Mouse (Mus musculus) embryonic facial prominence, embryonic 14.5 days (tissue): ENCODE measurements at regions not wholly inside any gene's neighbourhood (a gene's known extent, or its start where the extent isn't known, plus 50 kb on each side); places are given as distances from the start of the nearest gene placed in this dataset.

Experiments used
- ATAC-seq: fragments of 200-750 bp; cut with Nextera tagmentation; 2 replicates; pipeline ENCODE4 v1.8.0; 2017; ENCODE audit warnings: low read depth, moderate number of reproducible peaks, moderate TSS enrichment
- DNase-seq: peaks from one replicate; pipeline ENCODE4 v3.0.0-alpha.2; 2015; ENCODE audit warnings: low spot score
- H3K27ac ChIP-seq: fragments of 300-500 bp; sonication (generic); replicated peaks from 2 replicates; pipeline ENCODE4 v1.5.1; 2014; ENCODE audit warnings: low read depth, mild to moderate bottlenecking, low read length, moderate library complexity
- H3K27me3 ChIP-seq: fragments of 300-500 bp; sonication (generic); replicated peaks from 2 replicates; pipeline ENCODE4 v1.6.1; 2014; ENCODE audit warnings: low read length; ENCODE audit not compliant: control insufficient read depth, insufficient read depth
- H3K36me3 ChIP-seq: fragments of 300-500 bp; sonication (generic); 2 replicates; pipeline ENCODE4 v1.6.1; 2014; ENCODE audit warnings: low read length, mixed read lengths; ENCODE audit not compliant: control insufficient read depth, insufficient read depth
- H3K4me1 ChIP-seq: fragments of 300-500 bp; sonication (generic); 2 replicates; pipeline ENCODE4 v1.6.1; 2014; ENCODE audit warnings: antibody characterized with exemption, low read length; ENCODE audit not compliant: control insufficient read depth, insufficient read depth
- H3K4me2 ChIP-seq: fragments of 300-500 bp; sonication (generic); 2 replicates; pipeline ENCODE4 v1.6.1; 2014; ENCODE audit warnings: low read depth, mild to moderate bottlenecking, low read length, moderate library complexity, mixed read lengths
- H3K4me3 ChIP-seq: fragments of 300-500 bp; sonication (generic); 2 replicates; pipeline ENCODE4 v1.5.1; 2014; ENCODE audit warnings: low read depth, mild to moderate bottlenecking, low read length
- H3K9ac ChIP-seq: fragments of 300-500 bp; sonication (generic); 2 replicates; pipeline ENCODE4 v1.6.1; 2014; ENCODE audit warnings: low read depth, mild to moderate bottlenecking, low read length, moderate library complexity, mixed read lengths
- H3K9me3 ChIP-seq: fragments of 300-500 bp; sonication (generic); 2 replicates; pipeline ENCODE4 v1.6.1; 2016; ENCODE audit warnings: low read length; ENCODE audit not compliant: control insufficient read depth
- WGBS: fragments of 180-500 bp; shearing (Covaris S2); extraction: QIAGEN DNeasy Blood & Tissue Kit; methylation state at CpG from one replicate; pipeline ENCODE4 v1.1.7; 2014; 5-methylcytosine and 5-hydroxymethylcytosine counted together

GRCm38 (mm10) chr9:116388025-116388424, 212.9 kb upstream of the Tgfbr2 start:
- ATAC-seq: no peak
- Histone ChIP-seq H3K4me2 (no peak overlapping the region), H3K9me3 (no peaks in the 10 kb centered on the region), H3K27ac (no peak overlapping the region), H3K36me3 (no peaks in the 10 kb centered on the region), H3K9ac (no peak overlapping the region), H3K4me3 (no peak overlapping the region), H3K4me1 (peaks cover 22% of the 10 kb centered on the region), H3K27me3 (no peaks in the 10 kb centered on the region)
- no peak for DNase-seq
- 97% methylated on average over 9 of the region's 9 CpGs for WGBS

- Histone ChIP-seq H3K36me3 (no peaks in the 10 kb centered on the region), H3K4me2 (peak overlapping the region; percentile 58), H3K4me3 (peak overlapping the region; percentile 21), H3K27ac (peak overlapping the region; percentile 95), H3K4me1 (peaks cover 26% of the 10 kb centered on the region), H3K27me3 (no peaks in the 10 kb centered on the region), H3K9ac (peak overlapping the region; percentile 58), H3K9me3 (no peaks in the 10 kb centered on the region)
- ATAC-seq (peak; percentile 81), DNase-seq (peak; percentile 91)
- 29% methylated on average over 21 of the region's 21 CpGs for WGBS
Observed at GRCm38 (mm10) chr9:116384176-116385076, 209.3 kb upstream of the Tgfbr2 start.

DNA sequence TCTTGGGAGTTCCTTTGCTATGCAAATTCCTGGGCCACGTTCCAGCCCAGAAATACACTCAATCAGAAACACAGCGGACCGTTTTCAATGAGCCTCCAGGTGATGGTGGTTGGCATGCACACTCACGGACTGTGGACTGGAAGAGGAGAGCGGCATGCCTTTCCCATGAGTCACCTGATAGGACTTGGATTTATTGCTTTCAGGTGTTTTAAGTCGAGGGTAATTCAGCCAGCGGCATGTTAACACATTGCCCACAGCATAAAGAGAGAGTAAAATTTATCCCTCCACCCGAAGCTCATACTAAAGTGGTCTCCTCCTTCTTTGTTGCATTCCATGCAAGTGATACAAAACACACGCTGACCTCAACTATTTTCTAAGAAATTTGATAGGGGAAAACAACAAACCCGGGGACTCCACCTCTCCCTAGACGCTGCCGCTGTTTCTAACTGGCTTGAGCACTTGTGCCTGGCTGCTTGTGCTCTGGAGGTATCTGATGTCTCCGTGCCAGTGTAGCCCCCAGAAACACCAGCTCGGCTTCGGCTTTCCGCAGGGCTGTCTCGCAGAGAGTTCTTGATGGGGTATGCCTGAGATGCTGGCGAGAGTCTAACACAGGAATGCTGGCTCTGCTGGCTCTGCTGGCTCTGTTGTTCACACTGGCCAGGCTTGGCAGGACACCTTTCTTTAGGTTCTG, 208.4 kb upstream of the Tgfbr2 start:
- DNase-seq: peak; percentile 90
- Histone ChIP-seq H3K4me3 (peak overlapping the region; percentile 21), H3K4me1 (peaks cover 23% of the 10 kb centered on the region), H3K27me3 (no peaks in the 10 kb centered on the region), H3K36me3 (no peaks in the 10 kb centered on the region), H3K27ac (peak overlapping the region; percentile 95), H3K4me2 (peak overlapping the region; percentile 58), H3K9ac (peak overlapping the region; percentile 58), H3K9me3 (no peaks in the 10 kb centered on the region)
- 6% methylated on average over 18 of the region's 18 CpGs for WGBS
- ATAC-seq: peak; percentile 85

DNA sequence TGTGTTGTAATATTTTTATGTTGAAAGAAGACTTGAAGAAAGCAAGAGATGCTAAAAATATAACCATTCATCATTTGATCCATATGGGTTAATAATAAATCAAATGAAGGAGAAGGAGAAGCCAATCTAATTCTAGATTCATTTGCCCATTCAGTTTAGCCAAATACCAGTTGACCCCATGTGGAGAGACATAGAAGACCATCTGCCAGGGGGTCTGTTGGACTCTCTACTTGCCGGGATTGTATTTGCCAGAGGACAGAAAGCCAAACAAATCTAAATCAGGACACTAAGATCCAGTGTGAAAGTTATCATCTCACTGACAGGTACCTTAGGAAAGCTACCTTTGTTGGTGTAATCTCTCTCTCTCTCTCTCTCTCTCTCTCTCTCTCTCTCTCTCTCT, 202.5 kb upstream of the Tgfbr2 start:
- WGBS: 70% methylated on average over 1 of the region's 1 CpGs
- peaks cover 12% of the 10 kb centered on the region; the same call in 1 of the 2 replicates for H3K4me1 ChIP-seq
- H3K36me3 ChIP-seq: no peaks in the 10 kb centered on the region
- no peak for ATAC-seq
- H3K9me3 ChIP-seq: no peaks in the 10 kb centered on the region
- no peak overlapping the region for H3K27ac ChIP-seq
- H3K4me2 ChIP-seq: no peak overlapping the region
- no peaks in the 10 kb centered on the region for H3K27me3 ChIP-seq
- no peak overlapping the region for H3K9ac ChIP-seq
- DNase-seq: no peak
- no peak overlapping the region for H3K4me3 ChIP-seq

GRCm38 (mm10) chr9:116375658-116376357, 200.6 kb upstream of the Tgfbr2 start:
- Histone ChIP-seq H3K27ac (peak overlapping the region; percentile 52; the same call in 1 of the 2 replicates), H3K4me2 (no peak overlapping the region)

GRCm38 (mm10) chr9:116374343-116374742, 199.2 kb upstream of the Tgfbr2 start:
- H3K4me3 ChIP-seq: no peak overlapping the region
- DNase-seq (no peak), ATAC-seq (no peak)
- H3K9me3 ChIP-seq: no peaks in the 10 kb centered on the region
- no peak overlapping the region for H3K9ac ChIP-seq
- no peak overlapping the region for H3K4me2 ChIP-seq
- 87% methylated on average over 4 of the region's 4 CpGs for WGBS
- no peaks in the 10 kb centered on the region for H3K27me3 ChIP-seq
- peaks cover 12% of the 10 kb centered on the region for H3K4me1 ChIP-seq
- no peak overlapping the region for H3K27ac ChIP-seq
- H3K36me3 ChIP-seq: no peaks in the 10 kb centered on the region

More at GRCm38 (mm10) chr9:116375658-116376357, 200.6 kb upstream of the Tgfbr2 start:
- H3K36me3 ChIP-seq: no peaks in the 10 kb centered on the region
- 51% methylated on average over 12 of the region's 12 CpGs for WGBS
- DNase-seq: peak; percentile 92
- H3K9ac ChIP-seq: no peak overlapping the region
- H3K4me3 ChIP-seq: no peak overlapping the region
- no peaks in the 10 kb centered on the region for H3K9me3 ChIP-seq
- ATAC-seq: peak; percentile 74; the same call in 1 of the 2 replicates
- peaks cover 11% of the 10 kb centered on the region; the same call in 1 of the 2 replicates for H3K4me1 ChIP-seq
- no peaks in the 10 kb centered on the region for H3K27me3 ChIP-seq

GRCm38 (mm10) chr9:116373396-116373795, 198.2 kb upstream of the Tgfbr2 start:
- no peak for ATAC-seq
- Histone ChIP-seq H3K4me2 (no peak overlapping the region), H3K4me1 (peaks cover 20% of the 10 kb centered on the region), H3K27ac (no peak overlapping the region), H3K4me3 (no peak overlapping the region), H3K9me3 (no peaks in the 10 kb centered on the region), H3K9ac (no peak overlapping the region), H3K36me3 (no peaks in the 10 kb centered on the region), H3K27me3 (no peaks in the 10 kb centered on the region)
- WGBS: 64% methylated on average over 3 of the region's 3 CpGs
- DNase-seq: no peak

DNA sequence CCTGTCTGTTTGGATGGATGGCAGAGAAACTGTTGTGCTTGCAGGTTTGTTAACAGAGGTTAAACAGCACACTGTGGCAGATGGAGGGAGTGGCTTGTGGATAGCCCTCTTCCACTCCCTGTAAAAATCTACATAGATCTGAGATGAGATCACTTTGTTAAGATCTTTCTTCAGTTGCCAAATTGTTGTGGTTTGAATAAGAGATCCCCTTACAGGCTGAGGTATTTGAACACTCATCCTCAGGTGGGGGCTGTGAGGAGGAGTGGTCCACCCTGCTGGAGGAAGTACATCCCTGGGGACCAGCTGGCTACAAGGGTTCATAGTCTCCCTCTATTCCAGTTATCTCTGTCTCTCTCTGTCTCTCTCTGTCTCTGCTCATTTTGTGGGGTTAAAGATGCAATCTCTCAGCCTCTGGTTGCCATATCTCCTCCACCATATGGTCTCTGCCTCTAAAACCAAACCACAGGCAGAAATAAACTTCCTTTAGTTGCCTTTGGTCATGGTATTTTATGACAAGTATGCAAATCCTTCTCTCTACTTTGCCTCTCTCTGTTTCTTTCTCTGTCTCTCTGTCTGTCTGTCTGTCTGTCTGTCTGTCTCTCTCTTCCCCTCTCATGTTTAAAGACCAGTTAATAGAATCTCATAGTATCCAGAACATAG, 194.0 kb upstream of the Tgfbr2 start:
- Histone ChIP-seq H3K9me3 (no peaks in the 10 kb centered on the region), H3K4me2 (no peak overlapping the region), H3K9ac (no peak overlapping the region), H3K4me3 (no peak overlapping the region), H3K27ac (0 out of 2 replicates have a peak overlapping the region, but pooled peaks have one; percentile 39), H3K27me3 (no peaks in the 10 kb centered on the region), H3K4me1 (peaks cover 9% of the 10 kb centered on the region; the same call in 1 of the 2 replicates), H3K36me3 (no peaks in the 10 kb centered on the region)
- ATAC-seq: peak; percentile 89
- DNase-seq: peak; percentile 84
